Mouse (Mus musculus) neural tube, embryonic 10.5 days (tissue): ENCODE data around the gene Dmrt1.
A peak's percentile ranks its signal among the peaks of the same experiment; 100 is the strongest.

ENCODE experiments used
- DNase-seq: peaks from one replicate; pipeline ENCODE4 v3.0.0-alpha.2; 2017; ENCODE audit warnings: low spot score; ENCODE audit errors: extremely low spot score

Gene Dmrt1

GRCm38 (mm10) chr19:25622291-25623251, 117.2 kb downstream of the Dmrt1 start:
- DNase-seq: peak; percentile 85

GRCm38 (mm10) chr19:25628490-25628889, 123.1 kb downstream of the Dmrt1 start:
- DNase-seq: peak; percentile 74

- DNase-seq: no peak
Measured at GRCm38 (mm10) chr19:25635119-25635518, 129.7 kb downstream of the Dmrt1 start.

GRCm38 (mm10) chr19:25635622-25636244, 130.3 kb downstream of the Dmrt1 start:
- DNase-seq: peak; percentile 84

GRCm38 (mm10) chr19:25638766-25639361, 133.4 kb downstream of the Dmrt1 start:
- DNase-seq: no peak

- DNase-seq: no peak
Measured at GRCm38 (mm10) chr19:25641786-25642185, 136.4 kb downstream of the Dmrt1 start.

GRCm38 (mm10) chr19:25647136-25647535, 141.7 kb downstream of the Dmrt1 start:
- no peak for DNase-seq

GRCm38 (mm10) chr19:25648701-25649100, 143.3 kb downstream of the Dmrt1 start:
- no peak for DNase-seq

- no peak for DNase-seq
Measured at GRCm38 (mm10) chr19:25650474-25650873, 145.1 kb downstream of the Dmrt1 start.

- DNase-seq: no peak
Measured at GRCm38 (mm10) chr19:25652560-25652959, 147.1 kb downstream of the Dmrt1 start.
